Mouse (Mus musculus) forebrain, embryonic 10.5 days (tissue): ENCODE measurements around the gene Dleu7. TPM values are rescaled to one million over a fixed set of nuclear protein-coding genes. Genes with fewer than 3 reads are reported as not detected.
A peak's percentile ranks its signal among the peaks of the same experiment; 100 is the strongest.

ENCODE experiments used
- DNase-seq: peaks from one replicate; pipeline ENCODE4 v3.0.0-alpha.2; 2017; ENCODE audit warnings: low spot score; ENCODE audit errors: extremely low spot score
- H3K27ac ChIP-seq: fragments of 300-500 bp; sonication (generic); 2 replicates; pipeline ENCODE4 v1.5.1; 2016; ENCODE audit warnings: mild to moderate bottlenecking
- H3K27me3 ChIP-seq: fragments of 300-500 bp; sonication (generic); 2 replicates; pipeline ENCODE4 v1.6.1; 2016; ENCODE audit warnings: mild to moderate bottlenecking; ENCODE audit not compliant: poor library complexity, severe bottlenecking
- H3K36me3 ChIP-seq: fragments of 300-500 bp; sonication (generic); replicated peaks from 2 replicates; pipeline ENCODE4 v1.6.1; 2016; ENCODE audit warnings: mild to moderate bottlenecking, moderate library complexity
- H3K4me1 ChIP-seq: fragments of 300-500 bp; sonication (generic); 2 replicates; pipeline ENCODE4 v1.6.1; 2016
- H3K4me3 ChIP-seq: fragments of 300-500 bp; sonication (generic); 2 replicates; pipeline ENCODE4 v1.5.1; 2016; ENCODE audit warnings: mild to moderate bottlenecking, moderate library complexity
- H3K9me3 ChIP-seq: fragments of 300-500 bp; sonication (generic); 2 replicates; pipeline ENCODE4 v1.6.1; 2016; ENCODE audit warnings: mild to moderate bottlenecking, moderate library complexity
- WGBS: fragments of 180-500 bp; shearing (Covaris S2); methylation state at CpG from one replicate; pipeline ENCODE4 v1.1.7; 2016; 5-methylcytosine and 5-hydroxymethylcytosine counted together
- polyA plus RNA-seq: library from polyadenylated mRNA; unstranded; fragments of >200 nt; fragmentation: Nextera tagmentation; extraction: Ambion mirVana; gene quantifications from 2 replicates; pipeline ENCODE4 v1.2.1, GENCODE M21; 2016

Dleu7 gene
- 4.0 and 5.8 TPM in 2 replicates for polyA plus RNA-seq

- Histone ChIP-seq H3K27me3 (peaks cover 46% of the 10 kb centered on the region), H3K9me3 (no peaks in the 10 kb centered on the region), H3K4me1 (peaks cover 20% of the 10 kb centered on the region), H3K27ac (peak within 1 kb of the TSS; percentile 92), H3K4me3 (peak within 1 kb of the TSS; percentile 68), H3K36me3 (no peaks in the 10 kb centered on the region)
- WGBS: under 1% methylated on average over 57 of the region's 60 CpGs
- peak; percentile 80 for DNase-seq
Observed at GRCm38 (mm10) chr14:62292488-62293339, at the start of gene Dleu7, which contains the start of gene Rnaseh2b. TSS of gene Dleu7 (minus strand) at chr14:62293047. TSS of gene Rnaseh2b (plus strand) at chr14:62292589.

- Histone ChIP-seq H3K4me3 (no peak overlapping the region), H3K27me3 (no peaks in the 10 kb centered on the region), H3K4me1 (peaks cover 23% of the 10 kb centered on the region), H3K36me3 (peaks cover 7% of the 10 kb centered on the region), H3K27ac (peak overlapping the region; percentile 58), H3K9me3 (no peaks in the 10 kb centered on the region)
- DNase-seq: no peak
- 82% methylated on average over 8 of the region's 8 CpGs for WGBS
Observed at GRCm38 (mm10) chr14:62341887-62342642, 49.2 kb upstream of the Dleu7 start.

GRCm38 (mm10) chr14:62339196-62339595, 46.3 kb upstream of the Dleu7 start:
- Histone ChIP-seq H3K9me3 (no peaks in the 10 kb centered on the region), H3K27ac (no peak overlapping the region), H3K4me3 (no peak overlapping the region), H3K4me1 (peaks cover 22% of the 10 kb centered on the region), H3K36me3 (peaks cover 7% of the 10 kb centered on the region), H3K27me3 (no peaks in the 10 kb centered on the region)
- WGBS: 81% methylated on average over 1 of the region's 1 CpGs
- no peak for DNase-seq

GRCm38 (mm10) chr14:62333909-62334687, 41.3 kb upstream of the Dleu7 start:
- Histone ChIP-seq H3K4me3 (no peak overlapping the region), H3K9me3 (no peaks in the 10 kb centered on the region), H3K27me3 (no peaks in the 10 kb centered on the region), H3K36me3 (peaks cover 2% of the 10 kb centered on the region), H3K27ac (no peak overlapping the region), H3K4me1 (peaks cover 43% of the 10 kb centered on the region)
- no peak for DNase-seq
- 80% methylated on average over 9 of the region's 9 CpGs for WGBS

GRCm38 (mm10) chr14:62331866-62332619, 39.2 kb upstream of the Dleu7 start:
- no peaks in the 10 kb centered on the region for H3K36me3 ChIP-seq
- H3K4me1 ChIP-seq: peaks cover 55% of the 10 kb centered on the region
- peak; percentile 85 for DNase-seq
- H3K27ac ChIP-seq: peak overlapping the region; percentile 97
- H3K9me3 ChIP-seq: no peaks in the 10 kb centered on the region
- peak overlapping the region; percentile 75 for H3K4me3 ChIP-seq
- no peaks in the 10 kb centered on the region for H3K27me3 ChIP-seq
- WGBS: under 1% methylated on average over 62 of the region's 62 CpGs

GRCm38 (mm10) chr14:62331457-62331856, 38.6 kb upstream of the Dleu7 start:
- Histone ChIP-seq H3K4me3 (peak overlapping the region; percentile 75), H3K9me3 (no peaks in the 10 kb centered on the region), H3K27ac (peak overlapping the region; percentile 97), H3K36me3 (no peaks in the 10 kb centered on the region), H3K4me1 (peaks cover 61% of the 10 kb centered on the region), H3K27me3 (no peaks in the 10 kb centered on the region)
- WGBS: 13% methylated on average over 6 of the region's 6 CpGs
- no peak for DNase-seq

- peaks cover 59% of the 10 kb centered on the region for H3K4me1 ChIP-seq
Observed at GRCm38 (mm10) chr14:62329631-62330030, 36.8 kb upstream of the Dleu7 start.

GRCm38 (mm10) chr14:62328606-62329005, 35.8 kb upstream of the Dleu7 start:
- DNase-seq: no peak
- no peaks in the 10 kb centered on the region for H3K36me3 ChIP-seq
- 47% methylated on average over 6 of the region's 6 CpGs for WGBS
- no peaks in the 10 kb centered on the region for H3K9me3 ChIP-seq
- H3K4me1 ChIP-seq: peaks cover 52% of the 10 kb centered on the region
- H3K27ac ChIP-seq: no peak overlapping the region
- no peaks in the 10 kb centered on the region for H3K27me3 ChIP-seq
- H3K4me3 ChIP-seq: no peak overlapping the region

More at GRCm38 (mm10) chr14:62329631-62330030, 36.8 kb upstream of the Dleu7 start:
- Histone ChIP-seq H3K27ac (no peak overlapping the region), H3K27me3 (no peaks in the 10 kb centered on the region), H3K4me3 (no peak overlapping the region), H3K36me3 (no peaks in the 10 kb centered on the region), H3K9me3 (no peaks in the 10 kb centered on the region)
- DNase-seq: no peak
- 85% methylated on average over 3 of the region's 3 CpGs for WGBS

- 29% methylated on average over 2 of the region's 2 CpGs for WGBS
- no peak for DNase-seq
- H3K9me3 ChIP-seq: no peaks in the 10 kb centered on the region
- H3K4me1 ChIP-seq: peaks cover 44% of the 10 kb centered on the region
- no peaks in the 10 kb centered on the region for H3K27me3 ChIP-seq
- H3K27ac ChIP-seq: peak overlapping the region; percentile 35; the same call in 1 of the 2 replicates
- no peaks in the 10 kb centered on the region for H3K36me3 ChIP-seq
- H3K4me3 ChIP-seq: no peak overlapping the region
Observed at GRCm38 (mm10) chr14:62327171-62327570, 34.3 kb upstream of the Dleu7 start.

GRCm38 (mm10) chr14:62326026-62326425, 33.2 kb upstream of the Dleu7 start:
- 91% methylated on average over 3 of the region's 3 CpGs for WGBS
- DNase-seq: no peak
- Histone ChIP-seq H3K27ac (no peak overlapping the region), H3K9me3 (no peaks in the 10 kb centered on the region), H3K4me3 (no peak overlapping the region), H3K36me3 (no peaks in the 10 kb centered on the region), H3K27me3 (no peaks in the 10 kb centered on the region), H3K4me1 (peaks cover 38% of the 10 kb centered on the region)

- H3K4me1 ChIP-seq: peaks cover 28% of the 10 kb centered on the region
- no peak for DNase-seq
- no peaks in the 10 kb centered on the region for H3K27me3 ChIP-seq
- H3K36me3 ChIP-seq: no peaks in the 10 kb centered on the region
- H3K4me3 ChIP-seq: no peak overlapping the region
- H3K9me3 ChIP-seq: no peaks in the 10 kb centered on the region
- 92% methylated on average over 5 of the region's 5 CpGs for WGBS
- H3K27ac ChIP-seq: no peak overlapping the region
Observed at GRCm38 (mm10) chr14:62324943-62325342, 32.1 kb upstream of the Dleu7 start.

GRCm38 (mm10) chr14:62323457-62323856, 30.6 kb upstream of the Dleu7 start:
- 89% methylated on average over 5 of the region's 5 CpGs for WGBS
- Histone ChIP-seq H3K4me1 (peaks cover 24% of the 10 kb centered on the region), H3K9me3 (no peaks in the 10 kb centered on the region), H3K27ac (no peak overlapping the region), H3K4me3 (no peak overlapping the region), H3K36me3 (no peaks in the 10 kb centered on the region), H3K27me3 (no peaks in the 10 kb centered on the region)
- no peak for DNase-seq
